Mouse (Mus musculus): ENCODE results near the gene Ankle2. TPM values are rescaled to one million over a fixed set of nuclear protein-coding genes. Genes with fewer than 3 reads are reported as not detected.

Ankle2 gene
- polyA plus RNA-seq, 1 experiment = 23.5 TPM

GRCm38 (mm10) chr5:110269141-110270101, 38.6 kb downstream of the Ankle2 start, which contains the start of gene Pgam5:
Gene Pgam5 (minus strand): TSS chr5:110269913.
- H3K4me1 ChIP-seq (ENCODE audit: control insufficient read depth, insufficient read depth, low read length) = peaks cover 7% of the 10 kb centered on the region; the same call in 1 of the 2 replicates
- H3K27me3 ChIP-seq (ENCODE audit: control insufficient read depth, insufficient read depth, low read length) = no peaks in the 10 kb centered on the region
- H3K27ac ChIP-seq (ENCODE audit: insufficient read depth, low read length) = no peak within 1 kb of the TSS
- WGBS = 1% methylated on average over 64 of the region's 66 CpGs
- TF ChIP-seq POLR2A (IDR thresholded peaks at IDR 0.05; ENCODE audit: borderline replicate concordance, insufficient read depth, low read length) = peak; percentile 67; the same call in 1 of the 2 replicates
- TF ChIP-seq CTCF (IDR thresholded peaks at IDR 0.05; ENCODE audit: borderline replicate concordance, insufficient read depth, low read depth, low read length) = peak; percentile 74
- DNase-seq = peak; percentile 89 to 91
- peak within 1 kb of the TSS; percentile 80 for H3K4me3 ChIP-seq (replicated peaks; ENCODE audit: insufficient read depth, low read depth, low read length)

DNA sequence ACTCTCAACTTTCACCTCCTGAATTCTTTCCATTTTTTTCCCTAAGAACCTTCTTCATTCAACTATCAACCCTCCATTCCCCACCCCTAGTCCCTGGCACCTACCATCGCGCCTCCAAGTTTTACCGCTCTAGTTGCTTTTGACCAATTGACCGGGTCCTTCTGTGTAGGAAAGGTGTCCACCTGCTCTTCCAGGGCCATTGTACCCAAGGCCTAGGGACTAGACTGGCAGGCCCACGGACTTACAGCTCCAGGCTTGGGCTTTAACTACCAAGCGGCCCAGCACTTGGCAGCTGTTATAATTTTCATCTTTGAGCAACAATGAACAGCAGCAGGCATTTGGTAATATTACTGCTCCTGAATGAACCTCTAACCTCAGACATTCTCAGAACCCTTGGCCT, 39.4 kb downstream of the Ankle2 start:
- H3K4me3 ChIP-seq (replicated peaks; ENCODE audit: insufficient read depth, low read depth, low read length) = no peak overlapping the region
- no peak overlapping the region for H3K27ac ChIP-seq (ENCODE audit: insufficient read depth, low read length)
- DNase-seq = peak in 1 of 2 experiments; percentile 19
- peaks cover 7% of the 10 kb centered on the region; the same call in 1 of the 2 replicates for H3K4me1 ChIP-seq (ENCODE audit: control insufficient read depth, insufficient read depth, low read length)
- no peaks in the 10 kb centered on the region for H3K27me3 ChIP-seq (ENCODE audit: control insufficient read depth, insufficient read depth, low read length)
- TF ChIP-seq POLR2A (IDR thresholded peaks at IDR 0.05; ENCODE audit: borderline replicate concordance, insufficient read depth, low read length) = no peak
- TF ChIP-seq CTCF (IDR thresholded peaks at IDR 0.05; ENCODE audit: borderline replicate concordance, insufficient read depth, low read depth, low read length) = no peak
- 92% methylated on average over 6 of the region's 6 CpGs for WGBS

GRCm38 (mm10) chr5:110274147-110274546, 43.3 kb downstream of the Ankle2 start:
- no peak overlapping the region for H3K4me3 ChIP-seq (replicated peaks; ENCODE audit: insufficient read depth, low read depth, low read length)
- H3K27me3 ChIP-seq (ENCODE audit: control insufficient read depth, insufficient read depth, low read length) = no peaks in the 10 kb centered on the region
- DNase-seq = no peak
- no peaks in the 10 kb centered on the region for H3K4me1 ChIP-seq (ENCODE audit: control insufficient read depth, insufficient read depth, low read length)
- no peak overlapping the region for H3K27ac ChIP-seq (ENCODE audit: insufficient read depth, low read length)
- no peak for TF ChIP-seq POLR2A (IDR thresholded peaks at IDR 0.05; ENCODE audit: borderline replicate concordance, insufficient read depth, low read length)
- TF ChIP-seq CTCF (IDR thresholded peaks at IDR 0.05; ENCODE audit: borderline replicate concordance, insufficient read depth, low read depth, low read length) = no peak
- WGBS = 78% methylated on average over 4 of the region's 4 CpGs

DNA sequence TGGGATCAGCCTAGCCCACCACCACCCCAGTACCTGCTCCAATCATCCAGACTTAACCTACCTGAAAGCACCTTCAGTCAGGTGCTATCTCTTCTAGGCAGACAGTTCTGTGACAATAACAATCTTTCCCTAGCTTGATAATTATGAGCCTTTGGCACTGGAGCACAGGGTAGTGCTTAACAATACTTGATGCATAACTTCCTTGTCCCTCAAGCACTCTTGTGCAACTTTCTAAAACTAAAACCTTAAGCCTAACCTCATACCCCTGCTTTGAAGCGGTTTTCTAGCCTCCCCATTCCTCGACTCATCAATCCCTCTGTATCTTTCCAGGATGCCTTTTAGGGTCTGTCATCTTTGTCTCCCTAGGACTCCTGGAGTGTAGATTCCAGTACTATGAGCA, 44.0 kb downstream of the Ankle2 start:
- H3K4me1 ChIP-seq (ENCODE audit: control insufficient read depth, insufficient read depth, low read length) = no peaks in the 10 kb centered on the region
- no peak for TF ChIP-seq CTCF (IDR thresholded peaks at IDR 0.05; ENCODE audit: borderline replicate concordance, insufficient read depth, low read depth, low read length)
- no peak for TF ChIP-seq POLR2A (IDR thresholded peaks at IDR 0.05; ENCODE audit: borderline replicate concordance, insufficient read depth, low read length)
- no peak overlapping the region for H3K4me3 ChIP-seq (replicated peaks; ENCODE audit: insufficient read depth, low read depth, low read length)
- H3K27me3 ChIP-seq (ENCODE audit: control insufficient read depth, insufficient read depth, low read length) = no peaks in the 10 kb centered on the region
- no peak for DNase-seq
- WGBS = 57% methylated on average over 2 of the region's 2 CpGs
- no peak overlapping the region for H3K27ac ChIP-seq (ENCODE audit: insufficient read depth, low read length)

GRCm38 (mm10) chr5:110276391-110276790, 45.6 kb downstream of the Ankle2 start:
- WGBS = 67% methylated on average over 2 of the region's 2 CpGs
- Histone ChIP-seq H3K4me3 (replicated peaks; ENCODE audit: insufficient read depth, low read depth, low read length) (no peak overlapping the region), H3K4me1 (ENCODE audit: control insufficient read depth, insufficient read depth, low read length) (no peaks in the 10 kb centered on the region), H3K27ac (ENCODE audit: insufficient read depth, low read length) (no peak overlapping the region), H3K27me3 (ENCODE audit: control insufficient read depth, insufficient read depth, low read length) (no peaks in the 10 kb centered on the region)
- no peak for DNase-seq
- no peak for TF ChIP-seq CTCF (IDR thresholded peaks at IDR 0.05; ENCODE audit: borderline replicate concordance, insufficient read depth, low read depth, low read length)
- TF ChIP-seq POLR2A (IDR thresholded peaks at IDR 0.05; ENCODE audit: borderline replicate concordance, insufficient read depth, low read length) = no peak

DNA sequence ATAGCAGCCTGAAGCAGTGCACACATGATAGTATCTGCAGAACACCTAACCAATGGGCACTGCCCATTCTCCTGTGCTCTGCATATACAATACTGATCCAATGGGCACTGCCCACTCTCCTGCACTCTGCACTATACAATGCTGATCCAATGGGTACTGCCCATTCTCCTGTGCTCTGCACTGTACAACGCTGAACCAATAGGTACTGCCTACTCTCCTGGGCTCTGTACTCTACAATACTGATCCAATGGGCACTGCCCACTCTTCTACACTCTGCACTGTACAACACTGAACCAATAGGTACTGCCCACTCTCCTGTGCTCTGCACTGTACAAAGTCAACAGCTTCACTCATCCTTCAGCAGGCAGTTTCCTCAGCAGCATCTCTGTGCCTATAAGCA, 46.1 kb downstream of the Ankle2 start:
- H3K4me3 ChIP-seq (replicated peaks; ENCODE audit: insufficient read depth, low read depth, low read length) = no peak overlapping the region
- H3K4me1 ChIP-seq (ENCODE audit: control insufficient read depth, insufficient read depth, low read length) = no peaks in the 10 kb centered on the region
- H3K27ac ChIP-seq (ENCODE audit: insufficient read depth, low read length) = no peak overlapping the region
- TF ChIP-seq CTCF (IDR thresholded peaks at IDR 0.05; ENCODE audit: borderline replicate concordance, insufficient read depth, low read depth, low read length) (no peak), POLR2A (IDR thresholded peaks at IDR 0.05; ENCODE audit: borderline replicate concordance, insufficient read depth, low read length) (no peak)
- 89% methylated on average over 1 of the region's 1 CpGs for WGBS
- DNase-seq = no peak
- no peaks in the 10 kb centered on the region for H3K27me3 ChIP-seq (ENCODE audit: control insufficient read depth, insufficient read depth, low read length)

GRCm38 (mm10) chr5:110281984-110282383, 51.2 kb downstream of the Ankle2 start:
- H3K27me3 ChIP-seq (ENCODE audit: control insufficient read depth, insufficient read depth, low read length) = no peaks in the 10 kb centered on the region
- no peak for TF ChIP-seq POLR2A (IDR thresholded peaks at IDR 0.05; ENCODE audit: borderline replicate concordance, insufficient read depth, low read length)
- no peak for TF ChIP-seq CTCF (IDR thresholded peaks at IDR 0.05; ENCODE audit: borderline replicate concordance, insufficient read depth, low read depth, low read length)
- H3K27ac ChIP-seq (ENCODE audit: insufficient read depth, low read length) = no peak overlapping the region
- DNase-seq = no peak
- H3K4me3 ChIP-seq (replicated peaks; ENCODE audit: insufficient read depth, low read depth, low read length) = no peak overlapping the region
- WGBS = 69% methylated on average over 2 of the region's 2 CpGs
- H3K4me1 ChIP-seq (ENCODE audit: control insufficient read depth, insufficient read depth, low read length) = no peaks in the 10 kb centered on the region

DNA sequence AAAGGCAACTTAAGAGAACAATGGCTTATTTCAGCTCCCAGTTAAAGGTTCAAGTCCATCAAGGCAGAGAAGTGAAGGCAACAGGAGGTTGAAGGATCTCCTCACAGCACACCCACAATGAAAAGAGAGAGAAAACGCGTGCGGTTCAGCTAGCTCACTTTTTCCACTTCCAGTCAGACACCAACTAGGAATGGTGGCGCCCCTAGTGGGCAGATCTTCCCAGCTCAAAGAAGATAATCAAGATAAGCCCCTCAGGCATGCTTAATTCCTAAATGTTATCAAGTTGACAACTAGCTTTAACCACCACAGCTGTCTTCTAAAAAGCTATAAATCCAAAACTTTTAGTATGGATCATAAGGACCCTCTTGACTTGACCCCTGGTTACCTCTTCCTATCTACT, 53.7 kb downstream of the Ankle2 start:
- Histone ChIP-seq H3K27ac (ENCODE audit: insufficient read depth, low read length) (no peak overlapping the region), H3K27me3 (ENCODE audit: control insufficient read depth, insufficient read depth, low read length) (no peaks in the 10 kb centered on the region), H3K4me3 (replicated peaks; ENCODE audit: insufficient read depth, low read depth, low read length) (no peak overlapping the region), H3K4me1 (ENCODE audit: control insufficient read depth, insufficient read depth, low read length) (no peaks in the 10 kb centered on the region)
- TF ChIP-seq POLR2A (IDR thresholded peaks at IDR 0.05; ENCODE audit: borderline replicate concordance, insufficient read depth, low read length) = no peak
- TF ChIP-seq CTCF (IDR thresholded peaks at IDR 0.05; ENCODE audit: borderline replicate concordance, insufficient read depth, low read depth, low read length) = peak; percentile 45; the same call in 1 of the 2 replicates
- DNase-seq = peak; percentile 20 to 35
- WGBS = 5% methylated on average over 4 of the region's 4 CpGs

Data from cerebellum, adult 2 months (tissue).